Mouse (Mus musculus): ENCODE measurements at regions not wholly inside any gene's neighbourhood (a gene's known extent, or its start where the extent isn't known, plus 50 kb on each side); places are given as distances from the start of the nearest gene placed in this dataset.
A peak's percentile ranks its signal among the peaks of the same experiment; 100 is the strongest.

- peak; percentile 71 to 79 for DNase-seq
These were observed 223.5 kb upstream of the Mvb12b start for GRCm38 (mm10) chr2:34111286-34111685.

- DNase-seq: peak; percentile 45 to 59
These were observed 222.8 kb upstream of the Mvb12b start for GRCm38 (mm10) chr2:34110582-34110981.

GRCm38 (mm10) chr2:34107566-34108303 is 220.0 kb upstream of the Mvb12b start:
- peak; percentile 70 to 72 for DNase-seq

GRCm38 (mm10) chr2:34106837-34107565 is 219.3 kb upstream of the Mvb12b start:
- peak; percentile 34 to 48 for DNase-seq

- DNase-seq: peak; percentile 33 to 42
These were observed 218.5 kb upstream of the Mvb12b start for GRCm38 (mm10) chr2:34106245-34106644.

GRCm38 (mm10) chr2:34105271-34106051 is 217.7 kb upstream of the Mvb12b start:
- DNase-seq: peak; percentile 49 to 59

GRCm38 (mm10) chr2:34098004-34098547 is 210.3 kb upstream of the Mvb12b start:
- peak in 1 of 2 experiments; percentile 40 for DNase-seq

GRCm38 (mm10) chr2:34096561-34096960 is 208.8 kb upstream of the Mvb12b start:
- peak; percentile 39 to 66 for DNase-seq

- DNase-seq: peak in 1 of 2 experiments; percentile 33
These were observed 201.1 kb upstream of the Mvb12b start for GRCm38 (mm10) chr2:34088832-34089231.

GRCm38 (mm10) chr2:34086130-34086529 is 198.4 kb upstream of the Mvb12b start:
- DNase-seq: peak; percentile 95 to 96

- peak in 1 of 2 experiments; percentile 43 for DNase-seq
These were observed 196.8 kb upstream of the Mvb12b start for GRCm38 (mm10) chr2:34084513-34084912.

GRCm38 (mm10) chr2:34082486-34082885 is 194.7 kb upstream of the Mvb12b start:
- no peak for DNase-seq

GRCm38 (mm10) chr2:34080176-34080575 is 192.4 kb upstream of the Mvb12b start:
- DNase-seq: no peak

GRCm38 (mm10) chr2:34079282-34079681 is 191.5 kb upstream of the Mvb12b start:
- DNase-seq: no peak

GRCm38 (mm10) chr2:34078875-34079262 is 191.1 kb upstream of the Mvb12b start:
- no peak for DNase-seq

GRCm38 (mm10) chr2:34078248-34078874 is 190.6 kb upstream of the Mvb12b start:
- no peak for DNase-seq

- DNase-seq: no peak
These were observed 188.6 kb upstream of the Mvb12b start for GRCm38 (mm10) chr2:34076346-34076745.

GRCm38 (mm10) chr2:34074066-34074465 is 186.3 kb upstream of the Mvb12b start:
- DNase-seq: peak in 1 of 2 experiments; percentile 21

- DNase-seq: no peak
These were observed 177.8 kb upstream of the Mvb12b start for GRCm38 (mm10) chr2:34065592-34065991.

- no peak for DNase-seq
These were observed 177.3 kb upstream of the Mvb12b start for GRCm38 (mm10) chr2:34065090-34065489.

GRCm38 (mm10) chr2:34056552-34056951 is 168.8 kb upstream of the Mvb12b start:
- no peak for DNase-seq

- no peak for DNase-seq
These were observed 155.3 kb upstream of the Mvb12b start for GRCm38 (mm10) chr2:34043064-34043463.

Data from cerebellum, postnatal 10 days (tissue).